Mouse (Mus musculus) thymus, postnatal 25 days (tissue): ENCODE results near the gene Dmkn.
"Not testable (repeated sequence)": the region's sequence is repeated elsewhere in the genome, so short reads cannot be mapped to it uniquely, and the experiment has no call there.

Experiments used
- DNase-seq: peaks from one replicate; pipeline ENCODE4 v3.0.0; 2022

Gene Dmkn

DNA sequence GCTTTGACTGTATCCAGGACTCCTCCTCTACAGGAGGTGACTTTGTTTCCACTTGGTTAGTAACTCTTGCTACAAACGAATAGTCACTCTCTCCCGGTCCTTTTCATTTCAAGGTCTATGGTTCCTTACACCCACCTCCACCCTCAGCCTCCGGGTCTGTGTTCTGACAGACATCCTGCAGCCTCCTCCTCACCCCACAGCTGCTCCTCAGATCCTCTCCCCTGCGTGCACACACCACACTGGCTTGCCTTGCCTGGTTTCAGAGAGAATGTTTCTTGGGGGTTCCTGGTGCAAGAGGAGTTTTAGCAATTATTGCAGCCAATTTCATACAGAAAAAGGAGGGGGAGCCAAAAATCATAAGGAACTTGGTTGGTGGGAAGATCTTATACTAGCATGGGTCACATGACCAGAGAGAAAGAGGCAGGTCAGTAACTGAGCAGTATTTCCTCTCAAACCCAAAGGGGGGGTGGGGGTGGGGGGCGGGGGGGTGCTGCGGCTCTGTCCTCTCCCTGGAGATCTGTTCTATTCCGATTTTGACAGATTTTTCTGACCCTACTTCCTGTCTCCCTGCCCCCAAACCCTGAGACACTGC, 57.4 kb downstream of the Dmkn start:
- DNase-seq: peak; percentile 29

DNA sequence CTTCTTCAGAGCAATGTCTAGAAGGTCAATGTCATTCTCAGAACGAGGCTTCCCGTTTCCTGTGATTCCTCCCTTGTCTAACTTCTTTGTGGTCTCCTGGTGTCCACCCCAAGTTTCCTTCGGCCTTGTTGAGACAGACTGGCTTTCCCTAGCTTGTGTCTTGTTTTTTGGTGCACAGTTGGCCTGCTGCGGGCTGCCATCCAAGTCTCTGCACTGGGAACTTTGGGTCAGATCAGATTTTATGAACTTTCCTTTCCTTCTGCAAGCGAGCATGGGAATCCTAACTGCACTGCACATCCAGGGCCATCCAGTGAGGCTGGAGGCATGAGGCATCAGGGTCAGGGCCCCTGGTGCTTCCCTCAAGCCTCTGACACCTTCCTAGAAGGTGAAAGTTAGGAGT, 58.0 kb downstream of the Dmkn start:
- no peak for DNase-seq

DNA sequence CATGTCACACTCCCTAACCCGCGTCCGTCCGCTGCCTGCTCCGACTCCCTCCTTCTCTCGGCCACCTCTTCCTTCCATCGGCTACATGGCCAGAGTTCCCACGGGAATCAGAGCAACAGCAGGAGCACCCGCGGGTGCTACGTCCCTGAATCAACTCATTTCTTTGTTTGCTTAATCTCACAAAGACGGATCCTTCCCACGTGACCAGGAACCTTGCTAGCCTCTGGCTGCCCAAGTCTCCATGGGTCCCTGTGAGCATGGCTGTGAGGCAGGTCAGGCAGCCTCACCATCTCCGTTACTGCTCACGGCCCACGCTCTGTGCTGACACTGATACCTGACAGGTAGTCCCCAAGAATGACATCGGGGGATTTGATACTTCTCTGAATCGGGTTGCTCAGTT, 60.1 kb downstream of the Dmkn start, which contains the start of gene Ffar2:
TSS of gene Ffar2 (minus strand) at position 101 of the 400 bp plus-strand sequence.
- DNase-seq: no peak

DNA sequence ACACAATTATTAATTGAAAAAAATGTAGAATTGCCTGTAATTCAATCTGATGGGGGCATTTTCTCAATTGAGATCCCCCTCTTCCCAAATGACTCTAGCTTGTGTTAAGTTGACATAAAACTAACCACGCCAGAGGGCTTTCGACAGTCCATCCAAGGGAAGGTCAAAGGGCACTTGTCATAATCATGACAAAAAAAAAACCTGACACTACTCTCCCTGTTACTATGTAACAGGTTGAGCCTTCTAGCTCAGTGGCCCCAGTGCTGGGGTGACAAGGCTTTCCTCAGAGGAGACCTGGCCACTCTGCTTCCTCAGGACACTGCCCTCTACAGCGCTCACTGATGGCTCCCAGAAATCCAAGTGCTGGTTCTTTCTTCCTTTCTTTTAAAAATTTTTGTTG, 60.8 kb downstream of the Dmkn start:
- DNase-seq: no peak

DNA sequence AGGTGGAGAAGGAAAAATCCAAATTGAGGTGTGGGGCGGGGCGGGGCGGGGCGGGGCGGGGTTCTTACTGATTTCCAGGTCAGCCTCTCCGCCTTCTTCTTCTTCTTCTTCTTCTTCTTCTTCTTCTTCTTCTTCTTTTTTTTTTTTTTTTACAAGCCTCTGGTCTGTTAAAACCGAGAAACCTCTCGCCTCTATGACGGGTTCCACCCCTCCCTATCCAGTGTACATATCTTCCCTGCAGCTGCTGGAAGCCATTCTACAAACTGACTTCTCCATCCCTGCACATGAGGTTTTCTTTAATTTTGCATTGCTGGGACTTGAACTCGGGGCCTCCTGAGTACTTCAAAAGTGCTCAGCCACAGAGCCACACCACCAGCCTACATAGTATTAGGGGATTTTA, 63.1 kb downstream of the Dmkn start:
- no peak for DNase-seq

DNA sequence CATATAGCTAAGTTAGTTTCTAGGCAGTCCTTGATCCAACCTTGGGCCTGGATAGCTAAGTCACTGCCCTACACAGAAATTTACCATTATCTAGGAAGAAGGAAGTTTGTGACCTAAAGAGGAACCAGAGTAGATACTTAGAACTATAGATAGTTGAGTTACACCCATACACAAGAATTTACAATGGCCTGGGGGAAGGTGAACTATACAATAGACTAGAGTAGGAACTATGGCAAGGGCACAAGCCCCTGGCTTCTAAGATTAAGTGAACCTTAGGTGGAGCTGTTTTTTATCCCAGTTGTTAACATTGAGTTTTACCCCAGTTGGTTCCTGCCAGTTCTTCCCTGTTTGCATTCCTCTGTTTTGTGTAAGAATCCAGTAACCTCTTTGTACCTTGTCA, 65.3 kb downstream of the Dmkn start:
- not testable (repeated sequence) for DNase-seq

DNA sequence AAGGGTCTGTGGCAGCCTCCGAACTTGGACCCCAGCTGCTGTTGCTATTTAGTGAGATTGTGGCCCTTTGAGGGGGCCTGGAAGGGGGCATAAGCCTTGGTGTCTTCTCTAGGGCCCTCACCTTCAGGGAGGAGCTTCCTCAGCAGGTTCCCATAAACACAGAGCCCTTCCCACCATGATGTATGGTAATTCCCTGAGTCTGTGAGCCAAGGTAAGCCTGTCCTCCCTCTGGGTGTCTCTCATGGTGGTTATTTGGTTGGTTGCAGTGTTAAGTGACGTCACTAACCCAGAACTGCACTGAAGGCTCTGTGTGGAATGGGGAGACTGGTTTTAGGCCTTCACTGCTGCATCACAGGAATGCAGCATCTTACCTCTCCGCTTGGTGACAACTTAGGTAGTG, 65.9 kb downstream of the Dmkn start:
- DNase-seq: no peak
